In genomic region chr1:43467656-43468055, GRCm38 (mm10) we compare ENCODE assay signal across 9 mouse cellular contexts. TPM values are rescaled to one million over a fixed set of nuclear protein-coding genes. Genes with fewer than 3 reads are reported as not detected.
DNase-seq lines count a peak whose midpoint lies in the region; ATAC-seq lines count a peak whose summit lies in the region.
"Had no signal": no experiment of that assay in that cellular context is flagged by ENCODE, and none has a peak within 500 bp of the region (broad histone marks: within the 10 kb centered on the region; RNA-seq: fewer than 3 reads in every experiment).

No protein-coding gene starts in this region.

- H3K4me1 ChIP-seq in heart, embryonic 10.5 days, result peaks cover 66% of the 10 kb centered on the region
- peaks cover 9% of the 10 kb centered on the region for H3K4me1 ChIP-seq in forebrain, embryonic 12.5 days
- peaks cover 13% of the 10 kb centered on the region; the same call in 1 of the 2 replicates for H3K4me1 ChIP-seq in hindbrain, embryonic 14.5 days (replicated peaks; ENCODE audit: control insufficient read depth, insufficient read depth, low read length)

- H3K9ac ChIP-seq in forebrain, embryonic 12.5 days, result no peak overlapping the region
- no peak overlapping the region for H3K9ac ChIP-seq in hindbrain, embryonic 14.5 days
- H3K9ac ChIP-seq: neural tube, embryonic 13.5 days had no signal

- no peak for ATAC-seq in forebrain, embryonic 12.5 days (ENCODE audit: low FRiP score)
- ATAC-seq in hindbrain, embryonic 14.5 days (ENCODE audit: low FRiP score), result no peak

- no peak overlapping the region for H3K4me3 ChIP-seq in heart, embryonic 10.5 days
- H3K4me3 ChIP-seq in forebrain, embryonic 12.5 days (replicated peaks), result no peak overlapping the region
- H3K4me3 ChIP-seq in hindbrain, embryonic 14.5 days (replicated peaks; ENCODE audit: low read length), result no peak overlapping the region
- H3K4me3 ChIP-seq: neural tube, embryonic 13.5 days had no signal

- no peaks in the 10 kb centered on the region for H3K27me3 ChIP-seq in heart, embryonic 10.5 days (ENCODE audit: insufficient read depth, poor library complexity, severe bottlenecking)
- no peaks in the 10 kb centered on the region for H3K27me3 ChIP-seq in forebrain, embryonic 12.5 days
- no peaks in the 10 kb centered on the region for H3K27me3 ChIP-seq in hindbrain, embryonic 14.5 days (ENCODE audit: control insufficient read depth, insufficient read depth, low read length)
- H3K27me3 ChIP-seq: neural tube, embryonic 13.5 days had no signal

- no peak overlapping the region for H3K4me2 ChIP-seq in forebrain, embryonic 12.5 days
- H3K4me2 ChIP-seq in hindbrain, embryonic 14.5 days (replicated peaks), result no peak overlapping the region
- H3K4me2 ChIP-seq: neural tube, embryonic 13.5 days had no signal

- WGBS in heart, embryonic 10.5 days, result 89% methylated on average over 8 of the region's 8 CpGs
- whole genome bisulfite sequencing in forebrain, embryonic 12.5 days, result 95% methylated on average over 8 of the region's 8 CpGs
- 92% methylated on average over 8 of the region's 8 CpGs for WGBS in hindbrain, embryonic 14.5 days

- peak; percentile 93 for DNase-seq in heart, adult 11 months
- DNase-seq in heart, embryonic 10.5 days (ENCODE audit: low spot score), result no peak
- DNase-seq in 416B (ENCODE audit: low read depth), result peak; percentile 59
- DNase-seq in cerebellum, adult 11-12 months, result peak; percentile 81
- peak; percentile 67 for DNase-seq in lung, postnatal 10 days
- no peak for DNase-seq in embryo, embryonic 9.5 days (ENCODE audit: extremely low spot score)
- DNase-seq in hindbrain, embryonic 14.5 days (ENCODE audit: low spot score), result no peak

- no peaks in the 10 kb centered on the region for H3K36me3 ChIP-seq in heart, embryonic 10.5 days
- H3K36me3 ChIP-seq in forebrain, embryonic 12.5 days (replicated peaks), result no peaks in the 10 kb centered on the region
- no peaks in the 10 kb centered on the region for H3K36me3 ChIP-seq in hindbrain, embryonic 14.5 days (replicated peaks; ENCODE audit: control insufficient read depth, insufficient read depth)
- H3K36me3 ChIP-seq: neural tube, embryonic 13.5 days had no signal

- no peak overlapping the region for H3K27ac ChIP-seq in heart, embryonic 10.5 days
- H3K27ac ChIP-seq in forebrain, embryonic 12.5 days, result no peak overlapping the region
- H3K27ac ChIP-seq in hindbrain, embryonic 14.5 days, result no peak overlapping the region
- H3K27ac ChIP-seq: neural tube, embryonic 13.5 days had no signal

- H3K9me3 ChIP-seq in heart, embryonic 10.5 days, result no peaks in the 10 kb centered on the region
- no peaks in the 10 kb centered on the region for H3K9me3 ChIP-seq in forebrain, embryonic 12.5 days
- no peaks in the 10 kb centered on the region for H3K9me3 ChIP-seq in hindbrain, embryonic 14.5 days (ENCODE audit: control insufficient read depth, low read length)
- H3K9me3 ChIP-seq: neural tube, embryonic 13.5 days had no signal

RNA-seq across cellular contexts. Expression of gene Nck2, which starts 23.3 kb away (rescaled TPM):
- polyA plus RNA-seq in heart, embryonic 10.5 days (2016; fragmentation: Nextera tagmentation; extraction: Ambion mirVana), result 30.4 and 37.0 TPM in 2 replicates
- polyA plus RNA-seq in forebrain, embryonic 12.5 days (2016; fragmentation: Nextera tagmentation; extraction: Ambion mirVana), result 40.9 and 41.2 TPM in 2 replicates
- polyA plus RNA-seq in hindbrain, embryonic 14.5 days (2014; fragmentation: Nextera tagmentation; extraction: Ambion mirVana), result 37.9 and 40.4 TPM in 2 replicates

Comparison
In these comparisons a context has a peak if more than half of its experiments do, and no peak if none do; other contexts are left out.
1. DNase-seq: peak in heart, adult 11 months (single experiment), 416B (single experiment), cerebellum, adult 11-12 months (single experiment) and lung, postnatal 10 days (single experiment); none in heart, embryonic 10.5 days (single experiment), embryo, embryonic 9.5 days (single experiment) and hindbrain, embryonic 14.5 days (single experiment).